Mouse (Mus musculus) heart, embryonic 13.5 days (tissue): ENCODE data around the gene Mgll. TPM values are rescaled to one million over a fixed set of nuclear protein-coding genes. Genes with fewer than 3 reads are reported as not detected.

Experiments used
- ATAC-seq: fragments of 200-750 bp; cut with Nextera tagmentation; 2 replicates; pipeline ENCODE4 v1.8.0; 2017; ENCODE audit warnings: moderate TSS enrichment; ENCODE audit not compliant: insufficient number of reproducible peaks, low FRiP score, low TSS enrichment; ENCODE audit errors: extremely low read depth
- H3K27ac ChIP-seq: fragments of 300-500 bp; sonication (generic); replicated peaks from 2 replicates; pipeline ENCODE4 v1.5.1; 2015; ENCODE audit warnings: moderate library complexity, mild to moderate bottlenecking, inconsistent platforms
- H3K27me3 ChIP-seq: fragments of 300-500 bp; sonication (generic); replicated peaks from 2 replicates; pipeline ENCODE4 v1.6.1; 2015; ENCODE audit warnings: mild to moderate bottlenecking, inconsistent platforms
- H3K36me3 ChIP-seq: fragments of 300-500 bp; sonication (generic); 2 replicates; pipeline ENCODE4 v1.6.1; 2015; ENCODE audit warnings: mild to moderate bottlenecking, inconsistent platforms
- H3K4me1 ChIP-seq: fragments of 300-500 bp; sonication (generic); 2 replicates; pipeline ENCODE4 v1.6.1; 2015; ENCODE audit warnings: inconsistent platforms
- H3K4me2 ChIP-seq: fragments of 300-500 bp; sonication (generic); 2 replicates; pipeline ENCODE4 v1.6.1; 2015; ENCODE audit warnings: inconsistent platforms, mild to moderate bottlenecking, moderate library complexity
- H3K4me3 ChIP-seq: fragments of 300-500 bp; sonication (generic); 2 replicates; pipeline ENCODE4 v1.5.1; 2015; ENCODE audit warnings: moderate library complexity, mild to moderate bottlenecking, inconsistent platforms
- H3K9ac ChIP-seq: fragments of 300-500 bp; sonication (generic); 2 replicates; pipeline ENCODE4 v1.6.1; 2015; ENCODE audit warnings: inconsistent platforms, mild to moderate bottlenecking, moderate library complexity
- H3K9me3 ChIP-seq: fragments of 300-500 bp; sonication (generic); 2 replicates; pipeline ENCODE4 v1.6.1; 2016; ENCODE audit warnings: inconsistent platforms
- WGBS: fragments of 180-500 bp; shearing (Covaris S2); methylation state at CpG from one replicate; pipeline ENCODE4 v1.1.7; 2015; ENCODE audit warnings: mixed read lengths; 5-methylcytosine and 5-hydroxymethylcytosine counted together
- polyA plus RNA-seq: library from polyadenylated mRNA; unstranded; fragments of >200 nt; fragmentation: Nextera tagmentation; extraction: Ambion mirVana; gene quantifications from 2 replicates; pipeline ENCODE4 v1.2.1, GENCODE M21; 2015

Mgll gene
- polyA plus RNA-seq, 1 experiment from 2014 or later: 13.8 TPM

- no peak for ATAC-seq
- H3K4me1 ChIP-seq: peaks cover 26% of the 10 kb centered on the region
These were observed 136.7 kb downstream of the Mgll start for GRCm38 (mm10) chr6:88860914-88861313.

DNA sequence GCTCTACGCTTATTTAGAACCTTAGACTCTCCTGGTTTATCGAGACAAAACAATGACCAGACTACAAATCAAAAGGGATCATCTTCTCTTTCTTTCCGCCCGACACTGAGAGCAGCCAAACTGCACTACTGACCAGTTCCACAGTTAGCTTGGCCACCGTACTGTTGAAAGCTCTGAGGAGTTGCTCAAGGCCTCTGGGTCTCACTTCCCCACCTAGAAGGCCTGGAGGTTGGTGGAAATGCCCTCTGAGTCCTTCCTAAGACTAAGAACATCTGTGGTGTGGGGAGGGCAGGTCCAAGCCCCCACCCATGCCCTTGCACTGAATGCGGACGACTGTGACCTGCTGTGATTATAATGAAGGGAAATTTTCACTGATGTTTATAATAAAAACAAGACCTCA lies 141.5 kb downstream of the Mgll start:
- Histone ChIP-seq H3K27ac (no peak overlapping the region), H3K9me3 (0 out of 2 replicates have a peak, but pooled peaks cover 6% of the 10 kb centered on the region), H3K4me2 (no peak overlapping the region), H3K36me3 (peaks cover 30% of the 10 kb centered on the region), H3K27me3 (no peaks in the 10 kb centered on the region), H3K4me1 (no peaks in the 10 kb centered on the region), H3K4me3 (no peak overlapping the region), H3K9ac (no peak overlapping the region)
- no peak for ATAC-seq
- WGBS: 78% methylated on average over 7 of the region's 7 CpGs

More at GRCm38 (mm10) chr6:88860914-88861313, 136.7 kb downstream of the Mgll start:
- Histone ChIP-seq H3K9me3 (0 out of 2 replicates have a peak, but pooled peaks cover 6% of the 10 kb centered on the region), H3K9ac (no peak overlapping the region), H3K4me2 (no peak overlapping the region), H3K27ac (no peak overlapping the region), H3K4me3 (no peak overlapping the region), H3K36me3 (peaks cover 35% of the 10 kb centered on the region), H3K27me3 (no peaks in the 10 kb centered on the region)
- WGBS: 10% methylated on average over 2 of the region's 2 CpGs

GRCm38 (mm10) chr6:88869459-88869858 lies 145.2 kb downstream of the Mgll start:
- no peak overlapping the region for H3K4me3 ChIP-seq
- no peak overlapping the region for H3K9ac ChIP-seq
- peaks cover 27% of the 10 kb centered on the region for H3K4me1 ChIP-seq
- no peak overlapping the region for H3K4me2 ChIP-seq
- no peak for ATAC-seq
- no peaks in the 10 kb centered on the region for H3K9me3 ChIP-seq
- H3K27ac ChIP-seq: no peak overlapping the region
- WGBS: 77% methylated on average over 7 of the region's 7 CpGs
- H3K36me3 ChIP-seq: 0 out of 2 replicates have a peak, but pooled peaks cover 4% of the 10 kb centered on the region
- H3K27me3 ChIP-seq: peaks cover 17% of the 10 kb centered on the region

DNA sequence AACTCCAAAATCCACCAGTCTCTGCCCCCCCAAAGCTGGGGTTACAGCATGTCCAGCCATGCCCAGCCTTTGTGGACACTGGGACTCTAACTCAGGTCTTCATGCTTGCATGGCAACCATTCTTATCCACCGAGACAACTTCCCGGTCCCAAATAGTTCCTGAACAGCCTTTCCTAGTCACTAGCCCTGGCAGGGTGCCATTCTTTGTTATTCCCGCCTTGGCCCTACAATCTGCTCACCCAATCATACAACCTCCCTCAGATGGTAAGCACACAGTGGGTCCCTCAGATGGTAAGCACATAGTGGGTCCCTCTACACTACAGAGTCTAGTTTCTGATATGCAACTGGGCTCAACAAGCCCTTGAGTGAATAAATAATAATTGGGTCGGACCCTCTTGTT lies 146.4 kb downstream of the Mgll start:
- Histone ChIP-seq H3K9ac (no peak overlapping the region), H3K4me3 (no peak overlapping the region), H3K4me1 (peaks cover 30% of the 10 kb centered on the region), H3K9me3 (peaks cover 4% of the 10 kb centered on the region), H3K27me3 (peaks cover 29% of the 10 kb centered on the region), H3K4me2 (no peak overlapping the region), H3K27ac (no peak overlapping the region), H3K36me3 (no peaks in the 10 kb centered on the region)
- WGBS: 56% methylated on average over 4 of the region's 4 CpGs
- ATAC-seq: no peak

GRCm38 (mm10) chr6:88871546-88871945 lies 147.3 kb downstream of the Mgll start:
- ATAC-seq: no peak
- WGBS: 45% methylated on average over 8 of the region's 8 CpGs

DNA sequence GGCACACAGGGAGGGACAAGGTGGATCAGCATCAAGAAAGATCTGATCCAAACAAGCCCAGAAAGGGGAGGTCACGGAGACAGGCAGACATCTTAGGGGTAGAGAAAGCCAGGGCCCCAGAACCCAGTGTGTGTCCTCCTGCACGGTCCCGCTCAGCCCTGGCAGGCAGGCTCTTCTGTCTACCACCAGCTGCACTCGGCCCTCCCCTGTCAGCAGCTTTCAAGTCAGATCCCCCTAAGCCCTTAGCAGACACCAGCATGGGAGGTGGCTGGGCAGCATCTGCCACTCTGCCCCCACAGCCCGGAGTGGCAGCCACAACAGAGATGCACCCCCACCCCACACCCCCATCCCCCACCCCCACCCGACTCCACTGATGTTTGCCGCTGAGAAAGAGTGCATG lies 148.6 kb downstream of the Mgll start:
- Histone ChIP-seq H3K27ac (no peak overlapping the region), H3K4me1 (peaks cover 30% of the 10 kb centered on the region), H3K4me2 (no peak overlapping the region; the same call in 1 of the 2 replicates), H3K9me3 (peaks cover 7% of the 10 kb centered on the region), H3K36me3 (no peaks in the 10 kb centered on the region), H3K4me3 (no peak overlapping the region), H3K9ac (peak overlapping the region; percentile 37; the same call in 1 of the 2 replicates), H3K27me3 (peaks cover 35% of the 10 kb centered on the region)
- ATAC-seq: no peak
- 26% methylated on average over 7 of the region's 7 CpGs for WGBS

More at GRCm38 (mm10) chr6:88871546-88871945, 147.3 kb downstream of the Mgll start:
- no peak overlapping the region for H3K9ac ChIP-seq
- peaks cover 35% of the 10 kb centered on the region for H3K27me3 ChIP-seq
- H3K4me2 ChIP-seq: no peak overlapping the region
- H3K4me3 ChIP-seq: no peak overlapping the region
- peaks cover 7% of the 10 kb centered on the region for H3K9me3 ChIP-seq
- H3K36me3 ChIP-seq: no peaks in the 10 kb centered on the region
- peaks cover 30% of the 10 kb centered on the region for H3K4me1 ChIP-seq
- no peak overlapping the region for H3K27ac ChIP-seq

GRCm38 (mm10) chr6:88873965-88874867 lies 150.0 kb downstream of the Mgll start:
- H3K27ac ChIP-seq: no peak overlapping the region
- peak; percentile 10; the same call in 1 of the 2 replicates for ATAC-seq
- 5% methylated on average over 61 of the region's 74 CpGs for WGBS

GRCm38 (mm10) chr6:88874868-88875508 lies 150.8 kb downstream of the Mgll start, which contains the start of gene Podxl2:
Gene Podxl2, minus strand, starts transcription at chr6:88875044.
- H3K4me2 ChIP-seq: peak within 1 kb of the TSS; percentile 100
- no peak within 1 kb of the TSS for H3K27ac ChIP-seq
- H3K9ac ChIP-seq: peak within 1 kb of the TSS; percentile 90
- peak within 1 kb of the TSS; percentile 81 for H3K4me3 ChIP-seq
- peak; percentile 49; the same call in 1 of the 2 replicates for ATAC-seq
- peaks cover 35% of the 10 kb centered on the region for H3K27me3 ChIP-seq
- peaks cover 30% of the 10 kb centered on the region for H3K4me1 ChIP-seq
- H3K9me3 ChIP-seq: peaks cover 7% of the 10 kb centered on the region
- no peaks in the 10 kb centered on the region for H3K36me3 ChIP-seq
- 5% methylated on average over 59 of the region's 63 CpGs for WGBS

More at GRCm38 (mm10) chr6:88873965-88874867, 150.0 kb downstream of the Mgll start:
- H3K4me1 ChIP-seq: peaks cover 30% of the 10 kb centered on the region
- peak overlapping the region; percentile 90 for H3K9ac ChIP-seq
- peaks cover 35% of the 10 kb centered on the region for H3K27me3 ChIP-seq
- H3K9me3 ChIP-seq: peaks cover 7% of the 10 kb centered on the region
- peak overlapping the region; percentile 100 for H3K4me2 ChIP-seq
- no peaks in the 10 kb centered on the region for H3K36me3 ChIP-seq
- peak overlapping the region; percentile 81 for H3K4me3 ChIP-seq

Other genes with a start within 250 kb of the Mgll start
- gene Sec61a1, start 205.5 kb upstream of the Mgll start, polyA plus RNA-seq: 176 and 177 TPM in 2 replicates
- 16.6 and 20.4 TPM in 2 replicates for gene Kbtbd12, start 86.5 kb upstream of the Mgll start, polyA plus RNA-seq
- gene Abtb1, start 117.6 kb downstream of the Mgll start, polyA plus RNA-seq: 23.7 and 26.0 TPM in 2 replicates
- gene Podxl2, start 150.6 kb downstream of the Mgll start, polyA plus RNA-seq: 44.1 and 46.1 TPM in 2 replicates
- gene Mcm2, start 174.4 kb downstream of the Mgll start, polyA plus RNA-seq: 98.1 and 98.3 TPM in 2 replicates
- gene Tpra1, start 177.8 kb downstream of the Mgll start, polyA plus RNA-seq: 39.8 and 47.0 TPM in 2 replicates